Mouse (Mus musculus): ENCODE results near the gene Tpst1. TPM values are rescaled to one million over a fixed set of nuclear protein-coding genes. Genes with fewer than 3 reads are reported as not detected.

Gene Tpst1
- polyA plus RNA-seq, 2 experiments from 2014 or later: 1.4 to 3.1 TPM

- peak; percentile 89 for ATAC-seq
Observed at GRCm38 (mm10) chr5:130144334-130145312, 71.5 kb downstream of the Tpst1 start, which contains the start of gene Kctd7. Gene Kctd7, plus strand, starts transcription at chr5:130144861.

DNA sequence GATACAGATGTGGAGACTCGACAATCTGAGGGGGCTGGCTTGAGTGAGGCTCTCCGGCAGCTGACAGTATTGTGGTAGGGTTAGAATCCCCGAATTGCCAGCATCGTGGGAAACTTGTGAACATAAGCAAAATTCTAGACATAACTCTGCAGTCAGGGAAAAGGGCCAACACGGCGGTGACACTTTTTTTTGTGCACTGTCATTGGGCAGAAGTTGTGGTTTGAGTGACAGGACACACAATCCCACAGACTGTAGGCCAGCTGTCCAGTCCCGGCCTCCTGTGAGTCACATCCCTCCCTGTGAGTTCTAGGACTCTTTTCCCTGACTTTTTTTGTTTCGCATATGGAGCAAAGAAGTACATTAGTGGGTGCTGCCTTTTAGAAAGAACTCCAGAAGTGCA is 72.8 kb downstream of the Tpst1 start:
- ATAC-seq: no peak

DNA sequence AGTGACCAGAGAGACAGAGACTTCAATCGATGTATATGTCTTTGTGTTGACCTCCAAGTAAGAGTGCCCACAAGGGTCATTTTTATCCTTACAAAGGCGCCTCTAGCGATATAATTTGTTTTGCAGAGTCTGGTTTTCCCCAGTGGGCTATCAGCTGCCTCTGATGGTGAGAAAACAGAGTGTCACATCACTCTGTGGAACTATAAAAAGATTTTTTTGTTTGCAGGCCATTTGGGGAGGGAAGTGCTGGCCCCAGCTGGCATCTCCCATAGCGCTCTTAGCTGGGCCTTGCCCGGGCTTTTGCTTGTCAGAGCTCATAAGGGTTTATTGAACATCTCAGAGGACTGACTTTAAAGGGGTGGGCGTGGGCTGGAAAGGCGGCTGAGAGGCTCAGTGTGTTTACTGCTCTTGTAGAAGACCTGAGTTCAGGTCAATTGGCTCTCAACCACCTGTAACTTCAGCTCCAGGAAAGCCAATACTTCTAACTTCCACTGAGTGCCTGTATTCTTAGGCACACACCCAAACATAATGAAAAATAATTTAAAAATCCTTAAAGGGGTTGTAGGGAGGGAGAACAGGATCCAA is 76.7 kb downstream of the Tpst1 start:
- ATAC-seq: no peak

DNA sequence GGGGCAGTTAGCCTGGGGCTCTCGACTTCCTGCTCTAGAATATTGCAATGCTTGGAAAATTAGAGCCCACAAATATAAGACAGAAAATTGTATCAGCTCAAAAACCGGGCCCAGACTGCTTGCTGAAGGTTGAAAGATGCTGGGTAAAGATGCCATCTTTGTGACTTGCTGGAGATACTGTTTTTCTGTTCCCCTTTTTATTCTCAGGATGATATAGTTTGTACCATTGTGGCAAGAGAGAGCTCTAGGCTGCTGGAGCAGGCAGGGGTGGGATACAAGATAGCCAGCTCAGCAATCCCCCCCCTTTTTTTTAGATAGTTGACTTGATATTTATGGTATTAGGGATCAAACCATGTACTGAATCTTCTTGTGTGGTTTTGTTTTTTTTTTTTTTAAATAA is 81.2 kb downstream of the Tpst1 start:
- no peak for ATAC-seq

- ATAC-seq: no peak
Observed at GRCm38 (mm10) chr5:130158545-130158944, 85.4 kb downstream of the Tpst1 start.

DNA sequence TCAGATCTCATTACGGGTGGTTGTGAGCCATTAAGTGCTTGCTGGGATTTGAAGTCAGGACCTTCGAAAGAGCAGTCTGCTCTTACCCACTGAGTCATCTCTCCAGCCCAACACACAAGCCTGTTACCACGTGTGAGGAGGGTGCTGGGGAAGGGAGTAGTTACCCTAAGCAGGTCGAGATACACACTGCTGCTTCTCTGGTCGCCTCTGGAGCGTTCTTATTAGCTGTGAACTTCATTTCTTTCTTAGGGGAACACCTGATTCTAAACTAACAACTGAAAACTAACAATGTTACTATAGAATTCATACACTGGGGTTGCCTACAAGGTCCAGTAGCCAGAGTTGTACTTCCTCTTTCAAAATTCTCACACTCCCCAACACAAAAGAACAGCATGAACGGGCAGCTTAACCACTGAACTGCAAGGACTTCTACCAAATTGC is 86.7 kb downstream of the Tpst1 start:
- ATAC-seq: no peak

DNA sequence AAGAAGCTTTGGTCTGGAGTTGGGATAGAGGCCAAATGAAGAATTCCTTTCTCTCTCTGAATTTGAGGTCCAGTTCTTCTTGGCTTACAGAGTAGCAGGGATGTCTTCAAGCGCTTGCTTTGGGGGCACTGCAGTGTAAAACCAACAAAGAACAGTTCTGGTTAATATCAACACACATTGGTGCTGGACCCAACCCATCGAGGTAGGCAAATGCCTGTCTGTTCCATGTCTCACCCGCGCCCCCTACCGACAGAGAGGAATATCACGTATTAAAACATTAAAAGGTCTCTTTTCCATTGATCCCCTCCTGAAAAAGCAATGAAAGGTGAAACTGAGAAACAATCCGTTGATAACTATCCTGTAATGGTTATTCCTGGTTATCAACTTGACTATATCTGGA is 90.5 kb downstream of the Tpst1 start:
- peak; percentile 65 for ATAC-seq

GRCm38 (mm10) chr5:130165213-130165612 is 92.1 kb downstream of the Tpst1 start:
- ATAC-seq: no peak

DNA sequence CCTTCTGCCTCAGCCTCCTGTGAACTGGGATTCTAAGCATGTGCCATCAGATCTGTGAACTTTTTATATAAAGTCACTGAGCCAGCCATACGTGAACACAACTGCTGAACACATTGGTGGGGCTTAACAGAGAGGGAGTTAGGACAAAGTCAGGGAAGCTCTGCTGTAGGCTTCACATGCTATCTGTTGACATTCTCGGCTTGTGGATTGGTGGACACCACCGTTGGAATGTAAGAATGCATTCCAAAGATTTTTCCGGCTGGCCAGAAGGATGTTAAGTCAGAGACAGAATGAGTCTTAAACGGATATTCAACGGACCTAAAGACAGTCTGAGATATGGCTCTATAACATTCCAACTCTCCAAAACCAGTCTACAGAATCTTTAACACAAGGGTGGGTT is 96.0 kb downstream of the Tpst1 start:
- ATAC-seq: no peak

GRCm38 (mm10) chr5:130170666-130171422 is 97.7 kb downstream of the Tpst1 start:
- peak; percentile 4 for ATAC-seq

GRCm38 (mm10) chr5:130171423-130171954 is 98.4 kb downstream of the Tpst1 start, which contains the start of gene Rabgef1:
Gene Rabgef1, plus strand, starts transcription at chr5:130171798.
- peak; percentile 78 for ATAC-seq

DNA sequence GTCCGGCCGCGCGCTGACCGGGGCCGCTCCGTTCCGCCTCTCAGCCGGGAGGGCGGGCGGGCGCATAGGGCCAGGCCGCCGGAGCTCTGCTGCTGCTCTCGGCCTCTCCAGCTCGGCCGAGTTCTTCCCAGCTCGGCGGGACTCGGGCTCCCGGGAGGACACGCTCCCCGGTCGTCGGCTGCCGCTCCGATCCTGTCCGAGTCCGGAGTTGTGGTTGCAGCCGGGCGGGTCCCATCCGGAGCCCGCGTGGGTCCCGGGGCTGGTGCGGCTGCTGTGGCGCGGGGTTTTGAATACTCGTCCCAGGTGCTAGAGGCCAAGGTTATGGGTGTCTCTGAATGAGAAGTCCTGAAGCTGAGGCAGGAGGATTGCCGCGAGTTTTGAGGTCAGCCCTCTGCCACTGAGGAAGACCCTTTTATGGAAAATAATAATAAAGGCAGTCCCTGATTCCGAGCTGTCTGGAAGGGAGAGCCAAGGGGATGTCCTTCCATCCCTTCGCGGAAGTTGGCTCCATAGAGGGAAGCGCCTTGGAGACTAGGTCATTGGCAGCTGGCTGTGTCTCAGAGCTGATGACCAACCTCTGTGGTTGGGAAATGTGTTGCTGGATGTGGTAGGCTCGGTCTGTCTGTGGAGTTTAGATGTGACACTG is 99.0 kb downstream of the Tpst1 start:
- peak; percentile 55 for ATAC-seq

- no peak for ATAC-seq
Observed at GRCm38 (mm10) chr5:130173012-130173411, 99.9 kb downstream of the Tpst1 start.

GRCm38 (mm10) chr5:130177871-130178270 is 104.7 kb downstream of the Tpst1 start:
- ATAC-seq: no peak

GRCm38 (mm10) chr5:130180362-130180761 is 107.2 kb downstream of the Tpst1 start:
- no peak for ATAC-seq

DNA sequence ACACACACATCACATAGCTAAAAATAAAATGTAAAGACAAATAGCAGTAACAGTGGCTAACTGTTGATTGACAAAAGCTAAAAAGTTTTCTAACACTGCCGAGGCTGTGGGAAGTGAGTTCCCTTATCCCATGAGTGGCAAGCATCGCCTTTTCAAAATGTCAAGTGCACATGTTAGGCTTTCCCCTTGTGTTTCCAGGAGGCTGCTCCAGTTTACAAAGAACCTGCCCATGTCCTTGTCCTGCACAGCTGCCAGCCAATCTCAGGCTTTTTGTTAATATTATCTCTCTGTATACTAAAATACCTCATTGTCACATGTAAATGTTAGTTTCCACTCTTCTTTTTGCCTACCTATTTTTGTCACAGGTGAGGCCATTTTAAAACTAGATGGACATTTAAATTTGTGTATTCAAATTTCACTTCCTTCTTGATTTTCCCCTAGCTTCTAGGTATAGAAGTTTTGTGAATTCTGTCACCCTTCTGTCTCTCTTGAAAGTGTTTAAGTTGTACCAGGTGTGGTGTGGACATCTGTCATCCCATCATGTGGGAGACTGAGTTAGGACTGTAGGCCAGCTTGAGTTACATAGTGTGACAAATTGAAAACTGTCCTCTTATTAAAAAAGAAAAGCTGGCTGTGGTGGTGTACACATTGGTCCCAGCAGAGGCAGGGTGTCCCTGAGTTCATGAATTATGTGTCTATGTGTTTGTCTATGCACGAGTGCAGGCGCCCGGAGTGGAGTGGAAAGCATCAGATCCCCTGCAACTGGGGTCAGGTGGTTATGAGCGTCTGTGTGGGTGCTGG is 108.8 kb downstream of the Tpst1 start:
- no peak for ATAC-seq

DNA sequence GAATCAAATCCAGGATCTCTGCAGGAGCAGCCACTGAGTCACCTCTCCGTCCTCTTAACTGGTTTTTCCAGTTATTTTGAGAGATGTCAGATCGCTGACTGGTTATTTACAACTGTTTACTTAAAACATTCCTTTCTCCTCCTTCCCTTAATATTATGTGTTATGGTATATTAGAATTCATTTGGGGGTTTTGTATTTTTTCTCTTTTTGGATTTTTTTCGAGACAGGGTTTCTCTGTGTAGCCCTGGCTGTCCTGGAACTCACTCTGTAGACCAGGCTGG is 109.4 kb downstream of the Tpst1 start:
- ATAC-seq: no peak

DNA sequence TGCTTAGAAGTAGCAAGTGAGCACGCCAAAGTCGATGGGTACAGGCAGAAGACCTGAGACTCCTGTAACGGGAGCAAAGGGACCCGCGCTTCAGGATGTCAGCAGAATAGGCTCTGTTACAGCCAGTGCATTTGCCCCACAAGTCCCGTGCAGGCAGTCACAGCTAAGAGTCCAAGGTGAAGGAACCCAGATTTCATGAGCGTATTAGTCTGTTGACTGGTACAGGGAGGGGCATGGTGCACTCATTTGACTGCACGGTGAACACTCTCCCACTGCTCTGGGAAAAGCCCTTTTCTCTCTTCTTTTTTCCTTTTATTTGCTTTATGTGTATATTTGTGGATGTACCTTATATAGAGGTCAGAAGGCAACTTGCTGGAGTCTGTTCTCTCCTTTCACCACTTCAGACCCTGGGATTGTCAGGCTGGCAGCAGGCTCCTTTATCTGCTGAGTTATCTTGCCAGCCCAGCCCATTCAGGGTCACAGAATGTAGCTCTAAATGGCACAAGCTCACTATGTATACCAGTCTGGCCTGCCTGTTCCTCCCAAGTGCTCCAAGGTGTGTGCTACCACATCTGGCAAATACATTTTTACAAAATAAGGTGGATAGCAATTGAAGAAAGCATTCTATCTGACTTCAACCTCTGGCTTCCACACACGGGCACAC is 111.2 kb downstream of the Tpst1 start:
- ATAC-seq: no peak

- ATAC-seq: no peak
Observed at GRCm38 (mm10) chr5:130185312-130185711, 112.2 kb downstream of the Tpst1 start.

Measured in activated CD4-positive, CD25-positive, alpha-beta regulatory T cell, adult 4 months (primary cell).